Mouse (Mus musculus) cerebellum, adult 2 months (tissue): ENCODE measurements around the gene Pcdh19.

ENCODE experiments used
- CTCF ChIP-seq: fragments of 200-500 bp; IDR thresholded peaks from 2 replicates; pipeline ENCODE4 v1.5.1; 2011; ENCODE audit warnings: low read depth, mild to moderate bottlenecking, control low read depth, low read length, moderate library complexity, borderline replicate concordance; ENCODE audit not compliant: insufficient read depth
- POLR2A ChIP-seq: fragments of 200-500 bp; IDR thresholded peaks from 2 replicates; pipeline ENCODE4 v1.6.1; 2011; ENCODE audit warnings: low read length, control low read depth, borderline replicate concordance; ENCODE audit not compliant: insufficient read depth

DNA sequence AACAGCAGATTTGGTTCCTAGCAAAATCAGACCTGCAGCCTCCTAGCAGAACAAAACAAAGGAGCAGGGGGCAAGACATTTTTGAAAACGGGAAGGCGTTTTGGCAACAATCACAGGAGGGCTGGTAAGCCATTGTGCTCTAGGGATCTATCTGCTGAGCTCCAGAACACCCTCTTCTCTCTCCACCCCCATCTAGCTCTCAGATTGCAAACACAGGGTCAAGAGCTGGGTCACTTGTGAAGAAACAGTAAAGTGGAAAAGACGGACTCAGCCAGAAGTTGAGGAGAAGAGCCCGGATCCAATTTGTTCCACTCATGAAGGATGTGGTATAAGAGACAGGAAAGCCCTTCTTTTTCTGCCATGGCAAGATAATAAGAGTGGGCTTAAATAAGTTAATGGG, 7.7 kb upstream of the Pcdh19 start:
- TF ChIP-seq CTCF, result no peak
- no peak for TF ChIP-seq POLR2A
